In the genomic region with DNA sequence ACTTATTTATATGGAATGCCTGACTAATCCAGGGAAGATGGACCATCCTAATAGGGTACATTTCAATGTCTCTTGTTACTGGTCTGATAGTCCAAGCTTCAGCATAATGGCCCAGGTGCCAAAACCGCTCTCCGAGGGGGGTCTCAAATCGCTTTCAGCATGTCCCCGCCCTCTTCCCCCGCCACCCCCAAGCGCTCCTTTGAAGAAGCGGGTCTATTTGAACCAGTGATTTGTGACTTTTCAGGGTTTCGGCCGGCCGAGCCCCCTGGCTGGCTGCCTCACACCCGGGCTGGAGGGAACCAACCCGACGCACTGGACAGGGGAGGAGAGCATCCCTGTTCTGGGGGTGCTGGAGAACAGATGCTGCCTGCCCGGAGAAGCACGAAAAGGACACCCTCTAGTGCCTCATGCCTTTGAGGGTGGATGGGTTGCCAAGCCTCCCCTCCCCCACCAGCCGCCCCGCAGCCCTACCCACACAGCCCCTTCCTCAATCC, we compare ENCODE assay signal across 9 mouse cellular contexts.
A peak's percentile ranks its signal among the peaks of the same experiment; 100 is the strongest.
DNase-seq lines count a peak whose midpoint lies in the region; ATAC-seq lines count a peak whose summit lies in the region.
"Had no signal": no experiment of that assay in that cellular context is flagged by ENCODE, and none has a peak within 500 bp of the region (broad histone marks: within the 10 kb centered on the region; RNA-seq: fewer than 3 reads in every experiment).

No protein-coding gene starts in this region.

- no peak for DNase-seq in kidney, postnatal 14 days
- DNase-seq in embryo, embryonic 10.5 days (ENCODE audit: low spot score), result peak; percentile 74
- peak; percentile 62 for DNase-seq in hindbrain, embryonic 11.5 days (ENCODE audit: low spot score)
- peak; percentile 69 for DNase-seq in neural tube, embryonic 10.5 days (ENCODE audit: extremely low spot score, low spot score)
- no peak for DNase-seq in right cerebral cortex, postnatal 10 days (ENCODE audit: low spot score in 2 of 2)
- DNase-seq in ovary, postnatal 14 days (ENCODE audit: low spot score), result no peak
- no peak for DNase-seq in kidney, adult 11 months

- H3K27me3 ChIP-seq in kidney, embryonic 16.5 days (ENCODE audit: insufficient read depth, low read length), result peaks cover 83% of the 10 kb centered on the region
- H3K27me3 ChIP-seq in hindbrain, embryonic 11.5 days (ENCODE audit: control insufficient read depth, insufficient read depth, low read length), result peaks cover 25% of the 10 kb centered on the region

- no peak overlapping the region for H3K9ac ChIP-seq in kidney, embryonic 16.5 days (replicated peaks; ENCODE audit: low read length)
- H3K9ac ChIP-seq in hindbrain, embryonic 11.5 days (ENCODE audit: low read depth, low read length), result peak overlapping the region; percentile 27; the same call in 1 of the 2 replicates

- H3K27ac ChIP-seq in kidney, embryonic 16.5 days (ENCODE audit: low read length), result no peak overlapping the region
- no peak overlapping the region for H3K27ac ChIP-seq in hindbrain, embryonic 11.5 days (ENCODE audit: low read depth, low read length)

- peaks cover 8% of the 10 kb centered on the region; the same call in 1 of the 2 replicates for H3K4me1 ChIP-seq in kidney, embryonic 16.5 days (ENCODE audit: insufficient read depth, low read length)
- H3K4me1 ChIP-seq in hindbrain, embryonic 11.5 days (replicated peaks; ENCODE audit: control insufficient read depth, insufficient read depth, low read length), result peaks cover 3% of the 10 kb centered on the region

- ATAC-seq in kidney, embryonic 16.5 days (ENCODE audit: low FRiP score, low TSS enrichment), result no peak
- peak; percentile 85 for ATAC-seq in hindbrain, embryonic 11.5 days (ENCODE audit: low FRiP score)

- H3K4me2 ChIP-seq in kidney, embryonic 16.5 days (replicated peaks; ENCODE audit: low read depth, low read length), result peak overlapping the region; percentile 31; the same call in 1 of the 2 replicates
- H3K4me2 ChIP-seq in hindbrain, embryonic 11.5 days (replicated peaks; ENCODE audit: low read depth, low read length), result peak overlapping the region; percentile 63

- H3K4me3 ChIP-seq in kidney, embryonic 16.5 days (ENCODE audit: low read length), result peak overlapping the region; percentile 27
- H3K4me3 ChIP-seq in hindbrain, embryonic 11.5 days (ENCODE audit: low read depth, low read length), result peak overlapping the region; percentile 31
- H3K4me3 ChIP-seq: myocyte had no signal

- 0% methylated on average over 17 of the region's 17 CpGs for WGBS in kidney, embryonic 16.5 days
- 0% methylated on average over 17 of the region's 17 CpGs for WGBS in hindbrain, embryonic 11.5 days

- H3K36me3 ChIP-seq in kidney, embryonic 16.5 days (ENCODE audit: insufficient read depth, low read length), result no peaks in the 10 kb centered on the region
- H3K36me3 ChIP-seq in hindbrain, embryonic 11.5 days (ENCODE audit: control insufficient read depth, insufficient read depth, low read length), result no peaks in the 10 kb centered on the region

- peaks cover 6% of the 10 kb centered on the region for H3K9me3 ChIP-seq in kidney, embryonic 16.5 days (ENCODE audit: low read length)
- no peaks in the 10 kb centered on the region for H3K9me3 ChIP-seq in hindbrain, embryonic 11.5 days (ENCODE audit: control insufficient read depth, low read length)

Comparison
In these comparisons a context has a peak if more than half of its experiments do, and no peak if none do; other contexts are left out.
1. DNase-seq: peak in embryo, embryonic 10.5 days (single experiment), hindbrain, embryonic 11.5 days (single experiment) and neural tube, embryonic 10.5 days (single experiment); none in kidney, postnatal 14 days (single experiment), right cerebral cortex, postnatal 10 days (0 of 2), ovary, postnatal 14 days (single experiment) and kidney, adult 11 months (single experiment).